Mouse (Mus musculus) forebrain, embryonic 15.5 days (tissue): ENCODE data around the gene Dbndd1. TPM values are rescaled to one million over a fixed set of nuclear protein-coding genes. Genes with fewer than 3 reads are reported as not detected.

ENCODE experiments used
- ATAC-seq: fragments of 200-750 bp; cut with Nextera tagmentation; replicated peaks from 2 replicates; pipeline ENCODE4 v1.8.0; 2017; ENCODE audit warnings: mild to moderate bottlenecking, moderate TSS enrichment, moderate library complexity
- H3K27ac ChIP-seq: fragments of 300-500 bp; sonication (generic); replicated peaks from 2 replicates; pipeline ENCODE4 v1.5.1; 2015; ENCODE audit warnings: mild to moderate bottlenecking, inconsistent platforms
- H3K27me3 ChIP-seq: fragments of 300-500 bp; sonication (generic); 2 replicates; pipeline ENCODE4 v1.6.1; 2015; ENCODE audit warnings: inconsistent platforms
- H3K36me3 ChIP-seq: fragments of 300-500 bp; sonication (generic); 2 replicates; pipeline ENCODE4 v1.6.1; 2015; ENCODE audit warnings: mild to moderate bottlenecking, inconsistent platforms
- H3K4me1 ChIP-seq: fragments of 300-500 bp; sonication (generic); 2 replicates; pipeline ENCODE4 v1.6.1; 2015; ENCODE audit warnings: inconsistent platforms
- H3K4me2 ChIP-seq: fragments of 300-500 bp; sonication (generic); replicated peaks from 2 replicates; pipeline ENCODE4 v1.6.1; 2015; ENCODE audit warnings: mild to moderate bottlenecking, inconsistent platforms
- H3K4me3 ChIP-seq: fragments of 300-500 bp; sonication (generic); 2 replicates; pipeline ENCODE4 v1.5.1; 2015; ENCODE audit warnings: mild to moderate bottlenecking, inconsistent platforms
- H3K9ac ChIP-seq: fragments of 300-500 bp; sonication (generic); replicated peaks from 2 replicates; pipeline ENCODE4 v1.6.1; 2015; ENCODE audit warnings: mild to moderate bottlenecking, inconsistent platforms
- H3K9me3 ChIP-seq: fragments of 300-500 bp; sonication (generic); 2 replicates; pipeline ENCODE4 v1.6.1; 2016; ENCODE audit warnings: inconsistent platforms
- WGBS: fragments of 180-500 bp; shearing (Covaris S2); methylation state at CpG from one replicate; pipeline ENCODE4 v1.1.7; 2015; ENCODE audit warnings: mixed read lengths; 5-methylcytosine and 5-hydroxymethylcytosine counted together
- polyA plus RNA-seq: library from polyadenylated mRNA; unstranded; fragments of >200 nt; fragmentation: Nextera tagmentation; extraction: Ambion mirVana; gene quantifications from 2 replicates; pipeline ENCODE4 v1.2.1, GENCODE M21; 2015

Dbndd1 gene
- polyA plus RNA-seq, 1 experiment from 2014 or later = 96.4 TPM

- peaks cover 10% of the 10 kb centered on the region for H3K36me3 ChIP-seq
- WGBS = 4% methylated on average over 9 of the region's 9 CpGs
Measured at GRCm38 (mm10) chr8:123514136-123514535, 1.1 kb downstream of the Dbndd1 start.

GRCm38 (mm10) chr8:123510819-123511218, 4.4 kb downstream of the Dbndd1 start:
- Histone ChIP-seq H3K27me3 (no peaks in the 10 kb centered on the region), H3K27ac (no peak overlapping the region), H3K4me1 (peaks cover 26% of the 10 kb centered on the region), H3K4me2 (no peak overlapping the region), H3K4me3 (no peak overlapping the region), H3K9me3 (no peaks in the 10 kb centered on the region), H3K9ac (no peak overlapping the region), H3K36me3 (peaks cover 40% of the 10 kb centered on the region)
- ATAC-seq = no peak
- WGBS = 77% methylated on average over 5 of the region's 5 CpGs

More at GRCm38 (mm10) chr8:123514136-123514535, 1.1 kb downstream of the Dbndd1 start:
- H3K4me1 ChIP-seq = peaks cover 37% of the 10 kb centered on the region
- ATAC-seq = no peak
- H3K27ac ChIP-seq = peak overlapping the region; percentile 94
- H3K9me3 ChIP-seq = no peaks in the 10 kb centered on the region
- peak overlapping the region; percentile 95 for H3K9ac ChIP-seq
- H3K4me2 ChIP-seq = peak overlapping the region; percentile 69
- H3K27me3 ChIP-seq = 0 out of 2 replicates have a peak, but pooled peaks cover 5% of the 10 kb centered on the region
- peak overlapping the region; percentile 96 for H3K4me3 ChIP-seq

GRCm38 (mm10) chr8:123507153-123507552, 8.1 kb downstream of the Dbndd1 start:
- WGBS = 95% methylated on average over 5 of the region's 5 CpGs
- H3K4me2 ChIP-seq = no peak overlapping the region
- no peak overlapping the region for H3K27ac ChIP-seq
- H3K36me3 ChIP-seq = peaks cover 74% of the 10 kb centered on the region
- H3K4me3 ChIP-seq = no peak overlapping the region
- H3K27me3 ChIP-seq = no peaks in the 10 kb centered on the region
- H3K9me3 ChIP-seq = no peaks in the 10 kb centered on the region
- no peaks in the 10 kb centered on the region for H3K4me1 ChIP-seq
- no peak overlapping the region for H3K9ac ChIP-seq
- ATAC-seq = no peak

GRCm38 (mm10) chr8:123505695-123506094, 9.6 kb downstream of the Dbndd1 start:
- 87% methylated on average over 9 of the region's 9 CpGs for WGBS
- no peaks in the 10 kb centered on the region for H3K27me3 ChIP-seq
- no peak overlapping the region for H3K4me2 ChIP-seq
- peaks cover 88% of the 10 kb centered on the region for H3K36me3 ChIP-seq
- H3K4me1 ChIP-seq = no peaks in the 10 kb centered on the region
- no peak for ATAC-seq
- H3K9ac ChIP-seq = no peak overlapping the region
- no peak overlapping the region for H3K27ac ChIP-seq
- H3K9me3 ChIP-seq = no peaks in the 10 kb centered on the region
- H3K4me3 ChIP-seq = no peak overlapping the region

GRCm38 (mm10) chr8:123505267-123505666, 10.0 kb downstream of the Dbndd1 start:
- Histone ChIP-seq H3K9ac (no peak overlapping the region), H3K4me3 (no peak overlapping the region), H3K9me3 (no peaks in the 10 kb centered on the region), H3K4me2 (no peak overlapping the region), H3K4me1 (no peaks in the 10 kb centered on the region), H3K36me3 (peaks cover 93% of the 10 kb centered on the region), H3K27ac (no peak overlapping the region), H3K27me3 (no peaks in the 10 kb centered on the region)
- no peak for ATAC-seq
- WGBS = 78% methylated on average over 4 of the region's 4 CpGs

GRCm38 (mm10) chr8:123504591-123505195, 10.6 kb downstream of the Dbndd1 start:
- H3K4me2 ChIP-seq = no peak overlapping the region
- H3K9ac ChIP-seq = no peak overlapping the region
- H3K4me3 ChIP-seq = no peak overlapping the region
- H3K27ac ChIP-seq = no peak overlapping the region
- H3K4me1 ChIP-seq = no peaks in the 10 kb centered on the region
- H3K9me3 ChIP-seq = no peaks in the 10 kb centered on the region
- no peak for ATAC-seq
- H3K27me3 ChIP-seq = no peaks in the 10 kb centered on the region
- 94% methylated on average over 9 of the region's 9 CpGs for WGBS
- peaks cover 94% of the 10 kb centered on the region for H3K36me3 ChIP-seq

- H3K27ac ChIP-seq = no peak overlapping the region
- no peaks in the 10 kb centered on the region for H3K4me1 ChIP-seq
- no peak for ATAC-seq
- no peak overlapping the region for H3K4me3 ChIP-seq
- H3K9me3 ChIP-seq = no peaks in the 10 kb centered on the region
- H3K4me2 ChIP-seq = no peak overlapping the region
- H3K27me3 ChIP-seq = no peaks in the 10 kb centered on the region
- peaks cover 93% of the 10 kb centered on the region for H3K36me3 ChIP-seq
- 98% methylated on average over 6 of the region's 6 CpGs for WGBS
- no peak overlapping the region for H3K9ac ChIP-seq
Measured at GRCm38 (mm10) chr8:123503801-123504467, 11.3 kb downstream of the Dbndd1 start.

GRCm38 (mm10) chr8:123502192-123502591, 13.1 kb downstream of the Dbndd1 start:
- Histone ChIP-seq H3K27me3 (no peaks in the 10 kb centered on the region), H3K4me1 (no peaks in the 10 kb centered on the region), H3K36me3 (peaks cover 87% of the 10 kb centered on the region), H3K9me3 (no peaks in the 10 kb centered on the region), H3K4me3 (no peak overlapping the region), H3K27ac (no peak overlapping the region), H3K9ac (no peak overlapping the region), H3K4me2 (no peak overlapping the region)
- 91% methylated on average over 5 of the region's 5 CpGs for WGBS
- ATAC-seq = no peak

- Histone ChIP-seq H3K36me3 (peaks cover 88% of the 10 kb centered on the region), H3K4me3 (no peak overlapping the region), H3K27ac (no peak overlapping the region), H3K9ac (no peak overlapping the region), H3K4me2 (no peak overlapping the region), H3K4me1 (no peaks in the 10 kb centered on the region), H3K27me3 (no peaks in the 10 kb centered on the region), H3K9me3 (no peaks in the 10 kb centered on the region)
- WGBS = 95% methylated on average over 11 of the region's 11 CpGs
- ATAC-seq = no peak
Measured at GRCm38 (mm10) chr8:123499556-123499955, 15.7 kb downstream of the Dbndd1 start.

GRCm38 (mm10) chr8:123498963-123499362, 16.3 kb downstream of the Dbndd1 start:
- Histone ChIP-seq H3K9me3 (no peaks in the 10 kb centered on the region), H3K9ac (no peak overlapping the region), H3K27ac (no peak overlapping the region), H3K36me3 (peaks cover 88% of the 10 kb centered on the region), H3K4me2 (no peak overlapping the region), H3K4me1 (no peaks in the 10 kb centered on the region), H3K27me3 (no peaks in the 10 kb centered on the region), H3K4me3 (no peak overlapping the region)
- ATAC-seq = no peak
- WGBS = 87% methylated on average over 11 of the region's 11 CpGs

GRCm38 (mm10) chr8:123497699-123498098, 17.6 kb downstream of the Dbndd1 start:
- no peak for ATAC-seq
- Histone ChIP-seq H3K27me3 (no peaks in the 10 kb centered on the region), H3K4me1 (no peaks in the 10 kb centered on the region), H3K36me3 (peaks cover 88% of the 10 kb centered on the region), H3K9ac (no peak overlapping the region), H3K4me3 (no peak overlapping the region), H3K4me2 (no peak overlapping the region), H3K9me3 (no peaks in the 10 kb centered on the region), H3K27ac (no peak overlapping the region)
- WGBS = 89% methylated on average over 4 of the region's 4 CpGs

GRCm38 (mm10) chr8:123492898-123493297, 22.4 kb downstream of the Dbndd1 start:
- Histone ChIP-seq H3K4me1 (no peaks in the 10 kb centered on the region), H3K4me2 (no peak overlapping the region), H3K36me3 (peaks cover 89% of the 10 kb centered on the region), H3K9me3 (no peaks in the 10 kb centered on the region), H3K9ac (no peak overlapping the region), H3K27me3 (no peaks in the 10 kb centered on the region), H3K27ac (no peak overlapping the region), H3K4me3 (no peak overlapping the region)
- 96% methylated on average over 9 of the region's 9 CpGs for WGBS
- no peak for ATAC-seq
